Mouse (Mus musculus) neural tube, embryonic 15.5 days (tissue): ENCODE results near the gene Gm20390. TPM values are rescaled to one million over a fixed set of nuclear protein-coding genes. Genes with fewer than 3 reads are reported as not detected.

Experiments
- ATAC-seq: fragments of 200-750 bp; cut with Nextera tagmentation; 2 replicates; pipeline ENCODE4 v1.8.0; 2017; ENCODE audit warnings: mild to moderate bottlenecking, moderate TSS enrichment, moderate library complexity; ENCODE audit not compliant: low FRiP score
- H3K27ac ChIP-seq: fragments of 300-500 bp; sonication (generic); replicated peaks from 2 replicates; pipeline ENCODE4 v1.5.1; 2015; ENCODE audit warnings: mild to moderate bottlenecking, inconsistent platforms
- H3K27me3 ChIP-seq: fragments of 300-500 bp; sonication (generic); replicated peaks from 2 replicates; pipeline ENCODE4 v1.6.1; 2015; ENCODE audit warnings: inconsistent platforms
- H3K36me3 ChIP-seq: fragments of 300-500 bp; sonication (generic); 2 replicates; pipeline ENCODE4 v1.6.1; 2015; ENCODE audit warnings: inconsistent platforms
- H3K4me1 ChIP-seq: fragments of 300-500 bp; sonication (generic); 2 replicates; pipeline ENCODE4 v1.6.1; 2015; ENCODE audit warnings: inconsistent platforms
- H3K4me2 ChIP-seq: fragments of 300-500 bp; sonication (generic); 2 replicates; pipeline ENCODE4 v1.6.1; 2015; ENCODE audit warnings: inconsistent platforms, mild to moderate bottlenecking, moderate library complexity
- H3K4me3 ChIP-seq: fragments of 300-500 bp; sonication (generic); replicated peaks from 2 replicates; pipeline ENCODE4 v1.5.1; 2015; ENCODE audit warnings: mild to moderate bottlenecking, inconsistent platforms
- H3K9ac ChIP-seq: fragments of 300-500 bp; sonication (generic); replicated peaks from 2 replicates; pipeline ENCODE4 v1.6.1; 2015; ENCODE audit warnings: mild to moderate bottlenecking, inconsistent platforms
- H3K9me3 ChIP-seq: fragments of 300-500 bp; sonication (generic); replicated peaks from 2 replicates; pipeline ENCODE4 v1.6.1; 2016; ENCODE audit warnings: inconsistent platforms
- WGBS: fragments of 180-500 bp; shearing (Covaris S2); methylation state at CpG from one replicate; pipeline ENCODE4 v1.1.7; 2015; ENCODE audit warnings: mixed read lengths; 5-methylcytosine and 5-hydroxymethylcytosine counted together
- polyA plus RNA-seq: library from polyadenylated mRNA; unstranded; fragments of >200 nt; fragmentation: Nextera tagmentation; extraction: Ambion mirVana; gene quantifications from 2 replicates; pipeline ENCODE4 v1.2.1, GENCODE M21; 2015

Gm20390 gene
- polyA plus RNA-seq, 1 experiment from 2014 or later, result 377 TPM

DNA sequence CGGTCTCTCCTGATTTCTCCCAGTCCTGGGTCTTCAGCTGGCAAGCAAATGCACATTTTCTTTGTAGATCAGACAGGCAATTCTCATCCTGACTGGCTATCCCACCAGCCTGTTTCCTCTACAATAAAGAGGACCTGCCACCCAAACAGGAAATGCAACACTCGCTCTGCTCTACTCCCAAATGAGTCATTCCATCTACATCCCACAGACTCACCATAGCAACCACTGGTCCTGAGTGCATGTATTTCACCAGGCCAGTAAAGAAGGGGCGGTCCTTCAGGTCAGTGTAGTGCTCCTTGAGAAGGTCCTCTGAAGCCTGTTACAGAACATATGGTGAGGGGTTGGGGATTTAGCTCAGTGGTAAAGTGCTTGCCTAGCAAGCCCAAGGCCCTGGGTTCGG is 5.1 kb downstream of the Gm20390 start:
- no peak overlapping the region for H3K4me2 ChIP-seq
- no peaks in the 10 kb centered on the region for H3K9me3 ChIP-seq
- peaks cover 14% of the 10 kb centered on the region for H3K4me1 ChIP-seq
- peaks cover 72% of the 10 kb centered on the region for H3K36me3 ChIP-seq
- H3K27ac ChIP-seq, result no peak overlapping the region
- ATAC-seq, result no peak
- no peak overlapping the region for H3K9ac ChIP-seq
- 75% methylated on average over 4 of the region's 4 CpGs for WGBS
- no peak overlapping the region for H3K4me3 ChIP-seq
- no peaks in the 10 kb centered on the region for H3K27me3 ChIP-seq

DNA sequence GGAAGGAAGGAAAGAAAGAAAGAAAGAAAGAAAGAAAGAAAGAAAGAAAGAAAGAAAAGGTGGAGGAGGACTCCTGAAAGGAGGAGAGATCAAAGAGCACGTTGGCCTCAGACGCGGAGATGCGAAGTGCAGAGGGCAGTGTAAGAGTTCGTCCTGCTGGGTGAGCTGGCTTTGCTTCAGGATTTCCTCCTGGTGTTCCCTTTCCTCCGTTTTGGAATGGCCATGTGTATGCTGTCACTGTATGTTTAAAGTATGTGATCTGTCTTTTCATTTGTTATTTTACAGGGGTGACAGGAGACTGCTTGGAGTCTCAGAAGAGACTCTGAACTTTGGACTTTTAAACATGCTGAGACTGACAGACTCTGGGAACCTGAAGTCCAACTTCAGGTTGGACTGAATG is 6.6 kb downstream of the Gm20390 start:
- Histone ChIP-seq H3K4me2 (no peak overlapping the region), H3K27ac (no peak overlapping the region), H3K4me1 (peaks cover 7% of the 10 kb centered on the region), H3K36me3 (peaks cover 76% of the 10 kb centered on the region), H3K9me3 (no peaks in the 10 kb centered on the region), H3K9ac (no peak overlapping the region), H3K27me3 (no peaks in the 10 kb centered on the region), H3K4me3 (no peak overlapping the region)
- 92% methylated on average over 6 of the region's 6 CpGs for WGBS
- ATAC-seq, result no peak

DNA sequence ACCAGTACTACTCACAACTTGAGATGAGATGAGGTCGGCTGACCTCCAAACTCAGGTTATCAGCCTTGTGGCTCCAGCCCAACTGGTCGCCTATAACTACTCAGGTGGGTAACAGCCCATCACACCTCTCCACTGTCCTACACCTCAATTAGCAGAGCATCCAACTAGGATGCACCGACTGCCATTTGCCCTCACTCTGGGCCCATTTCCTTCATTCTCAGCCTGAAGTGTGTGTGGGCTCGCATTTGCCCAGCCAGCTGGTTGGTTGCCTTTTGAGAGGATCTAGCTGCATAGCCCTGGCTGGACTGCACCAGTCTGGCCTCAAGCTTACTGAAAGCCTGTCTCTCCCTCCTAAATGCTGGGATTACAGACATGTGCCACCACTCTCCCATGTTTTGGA is 10.3 kb downstream of the Gm20390 start:
- Histone ChIP-seq H3K9ac (no peak overlapping the region), H3K4me1 (peaks cover 27% of the 10 kb centered on the region), H3K36me3 (peaks cover 49% of the 10 kb centered on the region), H3K27ac (no peak overlapping the region), H3K4me2 (no peak overlapping the region), H3K27me3 (no peaks in the 10 kb centered on the region), H3K9me3 (no peaks in the 10 kb centered on the region), H3K4me3 (no peak overlapping the region)
- 84% methylated on average over 4 of the region's 4 CpGs for WGBS
- no peak for ATAC-seq

DNA sequence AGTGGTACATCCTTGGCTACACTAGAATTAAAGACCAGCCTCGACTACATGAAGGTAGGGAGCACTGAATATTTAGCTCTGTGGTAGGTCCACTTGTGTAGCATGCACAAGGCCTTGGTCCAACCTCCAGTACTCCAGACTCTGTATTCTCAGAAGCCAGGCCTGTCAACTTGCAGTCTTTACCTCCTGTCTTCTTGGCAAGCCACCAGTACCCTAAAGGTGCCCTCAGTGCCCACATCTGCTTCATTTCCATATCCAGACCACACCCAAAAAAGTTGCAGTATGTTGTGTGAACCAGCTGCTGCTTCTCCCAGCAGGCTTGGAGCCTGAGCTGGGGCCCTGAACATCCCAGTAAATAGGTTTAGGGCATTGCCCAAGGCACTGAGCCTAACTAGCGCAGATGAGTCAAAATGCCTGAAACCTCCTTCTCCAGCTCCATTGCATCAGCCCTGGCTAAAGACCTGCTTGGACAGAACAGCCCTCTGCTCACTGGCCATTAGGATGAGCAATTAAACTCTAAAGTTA is 11.0 kb downstream of the Gm20390 start:
- Histone ChIP-seq H3K9me3 (no peaks in the 10 kb centered on the region), H3K36me3 (peaks cover 47% of the 10 kb centered on the region), H3K27me3 (no peaks in the 10 kb centered on the region), H3K4me2 (no peak overlapping the region), H3K9ac (no peak overlapping the region), H3K27ac (no peak overlapping the region), H3K4me1 (peaks cover 34% of the 10 kb centered on the region), H3K4me3 (no peak overlapping the region)
- ATAC-seq, result no peak
- 86% methylated on average over 2 of the region's 2 CpGs for WGBS

DNA sequence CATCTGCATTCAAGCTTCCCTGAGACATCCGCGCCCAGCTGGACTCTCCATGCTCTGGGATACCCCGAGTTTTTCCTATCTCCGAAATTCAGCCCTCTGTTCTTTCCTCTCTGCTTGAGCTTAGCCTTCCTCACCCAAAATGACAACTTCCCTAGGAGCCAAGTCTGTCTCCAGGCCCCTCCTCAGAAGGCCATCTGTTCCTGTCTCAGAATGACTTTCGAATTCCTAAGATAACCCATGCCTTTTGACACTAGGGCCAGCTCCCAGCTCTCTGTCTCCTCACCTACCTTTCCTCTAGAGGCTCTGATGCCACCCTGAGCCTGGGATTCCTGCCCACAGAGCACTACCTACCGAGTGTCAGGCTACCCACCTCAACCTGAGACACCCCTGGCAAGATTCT is 11.9 kb downstream of the Gm20390 start, which contains the start of gene Nme2:
Gene Nme2, minus strand, starts transcription at position 101 of the 400 bp plus-strand sequence.
- 0 out of 2 replicates have a peak, but pooled peaks have one; percentile 30 for ATAC-seq
- H3K4me1 ChIP-seq, result peaks cover 38% of the 10 kb centered on the region
- no peaks in the 10 kb centered on the region for H3K27me3 ChIP-seq
- peak within 1 kb of the TSS; percentile 69 for H3K9ac ChIP-seq
- peaks cover 45% of the 10 kb centered on the region for H3K36me3 ChIP-seq
- H3K4me3 ChIP-seq, result peak within 1 kb of the TSS; percentile 61
- 5% methylated on average over 6 of the region's 6 CpGs for WGBS
- peak within 1 kb of the TSS; percentile 95 for H3K4me2 ChIP-seq
- no peaks in the 10 kb centered on the region for H3K9me3 ChIP-seq
- H3K27ac ChIP-seq, result peak within 1 kb of the TSS; percentile 86

DNA sequence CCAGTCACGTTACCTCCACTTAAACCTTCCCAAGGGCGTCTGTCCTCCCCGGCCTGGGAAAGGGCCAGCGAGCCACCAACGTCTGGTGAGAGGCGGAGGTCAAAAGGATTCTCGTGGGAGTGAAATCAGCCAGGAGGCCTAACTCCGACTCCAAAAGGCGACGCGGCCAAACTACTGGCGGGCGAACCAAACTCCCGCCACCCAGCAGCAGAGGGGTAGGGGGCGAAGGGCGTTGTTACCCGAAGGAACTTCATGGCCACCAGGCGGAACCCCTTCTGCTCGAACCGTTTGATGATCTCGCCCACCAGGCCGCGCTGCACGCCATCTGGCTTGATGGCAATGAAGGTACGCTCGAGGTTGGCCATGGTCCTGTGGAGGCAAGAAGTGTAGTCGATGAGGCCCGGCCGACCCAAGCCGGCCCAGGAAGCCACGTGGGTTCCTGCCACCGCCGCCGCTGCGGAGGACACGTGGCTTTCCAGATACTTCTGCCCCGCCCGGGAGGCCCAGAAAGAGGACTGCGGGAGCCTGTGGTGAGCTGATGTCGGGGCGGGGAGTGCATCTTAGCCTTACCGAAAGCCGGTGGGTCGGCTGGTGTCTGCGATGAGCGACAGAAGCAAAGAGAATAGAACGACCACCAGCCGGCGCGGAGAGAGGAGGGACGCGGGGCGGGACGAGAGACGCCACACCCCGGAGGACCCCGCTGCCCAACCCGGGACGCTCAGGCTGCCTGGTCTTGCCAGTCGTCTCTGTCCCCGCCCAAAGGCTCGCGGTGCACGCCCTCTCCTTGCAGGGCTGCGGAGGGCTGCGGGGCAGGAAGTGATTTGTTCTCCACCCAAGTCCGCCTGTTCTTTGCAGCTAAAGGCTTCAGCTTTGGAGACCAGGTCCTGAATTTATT is 12.6 kb downstream of the Gm20390 start:
- H3K36me3 ChIP-seq, result peaks cover 45% of the 10 kb centered on the region
- H3K4me2 ChIP-seq, result peak overlapping the region; percentile 95
- no peaks in the 10 kb centered on the region for H3K9me3 ChIP-seq
- H3K4me1 ChIP-seq, result peaks cover 38% of the 10 kb centered on the region
- H3K9ac ChIP-seq, result peak overlapping the region; percentile 69
- WGBS, result under 1% methylated on average over 54 of the region's 67 CpGs
- peak; percentile 97 for ATAC-seq
- H3K4me3 ChIP-seq, result peak overlapping the region; percentile 61
- peak overlapping the region; percentile 86 for H3K27ac ChIP-seq
- H3K27me3 ChIP-seq, result no peaks in the 10 kb centered on the region

DNA sequence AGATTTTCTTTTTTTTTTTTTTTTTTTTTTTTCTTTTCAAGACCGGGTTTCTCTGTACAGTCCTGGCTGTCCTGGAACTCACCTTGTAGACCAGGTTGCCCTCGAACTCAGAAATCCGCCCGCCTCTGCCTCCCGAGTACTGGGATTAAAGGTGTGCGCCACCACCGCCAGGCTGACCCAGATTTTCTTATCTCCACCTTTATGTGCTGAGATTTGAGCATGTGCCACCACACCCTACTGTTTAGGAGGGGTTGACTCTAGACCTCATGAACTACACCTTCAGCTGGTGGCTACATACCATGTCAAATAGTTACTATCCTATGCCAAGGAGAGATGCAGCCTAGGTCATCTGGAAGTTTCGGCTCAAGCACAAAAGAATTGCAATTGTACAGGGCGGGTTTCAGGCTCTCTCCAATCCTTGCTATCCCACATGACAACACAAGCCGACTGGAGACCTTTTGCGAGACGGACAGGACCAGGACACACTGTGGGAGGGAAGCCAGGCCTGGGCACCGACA is 13.3 kb downstream of the Gm20390 start:
- Histone ChIP-seq H3K27ac (peak overlapping the region; percentile 86), H3K4me2 (peak overlapping the region; percentile 95), H3K9me3 (no peaks in the 10 kb centered on the region), H3K36me3 (peaks cover 43% of the 10 kb centered on the region), H3K9ac (peak overlapping the region; percentile 69), H3K27me3 (no peaks in the 10 kb centered on the region), H3K4me3 (peak overlapping the region; percentile 61), H3K4me1 (peaks cover 38% of the 10 kb centered on the region)
- 45% methylated on average over 13 of the region's 13 CpGs for WGBS
- ATAC-seq, result peak; percentile 39

DNA sequence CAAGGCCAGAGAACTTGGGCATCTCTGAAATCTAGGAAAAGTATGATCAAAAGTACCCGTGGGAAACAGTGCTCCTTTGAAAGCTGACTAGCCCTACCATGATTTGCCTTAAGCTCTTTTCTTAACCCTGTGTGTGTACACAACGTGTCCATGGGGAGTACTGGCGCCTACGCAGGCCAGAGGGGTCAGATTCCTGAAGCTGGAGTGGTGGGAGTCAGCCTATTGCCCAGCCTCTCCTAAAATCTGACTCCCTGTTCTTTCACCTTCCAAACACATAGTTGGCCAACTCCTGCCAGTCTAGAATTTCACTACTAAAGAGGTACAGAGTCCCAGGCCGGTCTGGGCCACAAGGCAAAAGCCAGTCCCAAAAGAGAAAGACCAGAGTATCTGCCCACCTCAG is 15.7 kb downstream of the Gm20390 start:
- Histone ChIP-seq H3K27ac (no peak overlapping the region), H3K4me3 (no peak overlapping the region), H3K4me2 (no peak overlapping the region), H3K36me3 (peaks cover 34% of the 10 kb centered on the region), H3K9ac (no peak overlapping the region), H3K4me1 (peaks cover 38% of the 10 kb centered on the region), H3K9me3 (no peaks in the 10 kb centered on the region), H3K27me3 (no peaks in the 10 kb centered on the region)
- WGBS, result 90% methylated on average over 5 of the region's 5 CpGs
- ATAC-seq, result no peak

DNA sequence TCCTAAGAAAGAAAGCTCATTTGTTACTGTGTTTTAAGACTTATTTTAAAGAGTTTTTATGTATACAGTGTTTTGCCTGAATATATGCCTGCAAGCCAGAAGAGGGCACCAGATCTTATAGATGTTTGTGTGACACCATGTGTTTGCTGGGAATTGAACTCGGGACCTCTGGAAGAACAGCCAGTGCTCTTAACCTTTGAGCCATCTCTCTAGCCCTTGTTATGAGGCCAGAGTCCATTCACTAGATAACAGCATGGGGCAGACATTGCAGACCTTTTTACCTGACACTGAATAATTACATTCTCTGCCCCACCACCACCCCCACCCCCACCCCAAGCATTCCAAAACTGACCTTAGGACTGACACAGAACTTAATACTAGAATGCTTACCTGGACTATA is 18.0 kb downstream of the Gm20390 start:
- Histone ChIP-seq H3K36me3 (peaks cover 40% of the 10 kb centered on the region), H3K27ac (no peak overlapping the region), H3K4me1 (peaks cover 27% of the 10 kb centered on the region), H3K27me3 (no peaks in the 10 kb centered on the region), H3K9ac (no peak overlapping the region), H3K4me2 (no peak overlapping the region), H3K4me3 (no peak overlapping the region), H3K9me3 (no peaks in the 10 kb centered on the region)
- WGBS, result 100% methylated on average over 1 of the region's 1 CpGs
- no peak for ATAC-seq

DNA sequence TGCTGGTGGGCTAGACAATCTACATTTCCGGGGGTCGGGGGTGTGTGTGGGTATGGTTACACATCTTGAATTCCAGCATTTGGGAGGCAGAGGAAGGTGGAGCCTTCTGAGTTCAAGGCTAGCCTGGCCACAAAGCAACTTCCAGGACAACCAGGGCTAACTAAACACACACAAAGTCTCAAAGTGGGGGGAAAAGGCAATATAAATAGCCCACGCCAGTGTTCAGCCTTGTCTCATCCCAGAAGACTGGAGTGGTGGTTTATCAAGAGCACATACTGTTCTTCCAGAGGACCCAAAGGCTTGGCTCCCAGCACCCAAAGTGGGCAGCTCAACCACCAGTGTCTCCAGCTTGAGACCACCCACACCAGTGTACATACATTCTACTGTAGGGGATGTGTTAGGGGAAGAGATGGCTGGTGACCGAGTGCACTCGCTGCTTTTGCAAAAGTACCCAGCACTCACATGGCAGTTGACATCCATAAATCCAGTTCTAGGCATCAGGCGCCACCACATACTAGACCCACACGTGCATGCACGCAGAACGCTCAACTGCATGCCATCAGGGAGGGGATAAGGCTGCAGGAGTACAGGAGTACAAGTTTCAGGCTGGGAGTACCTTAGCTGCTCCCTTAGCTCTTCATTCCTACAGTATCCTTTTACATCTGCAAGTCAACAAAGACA is 19.1 kb downstream of the Gm20390 start:
- H3K9me3 ChIP-seq, result no peaks in the 10 kb centered on the region
- 91% methylated on average over 9 of the region's 9 CpGs for WGBS
- peaks cover 40% of the 10 kb centered on the region for H3K36me3 ChIP-seq
- H3K4me3 ChIP-seq, result no peak overlapping the region
- no peaks in the 10 kb centered on the region for H3K27me3 ChIP-seq
- peaks cover 20% of the 10 kb centered on the region for H3K4me1 ChIP-seq
- no peak overlapping the region for H3K27ac ChIP-seq
- no peak overlapping the region for H3K4me2 ChIP-seq
- no peak for ATAC-seq
- H3K9ac ChIP-seq, result no peak overlapping the region

DNA sequence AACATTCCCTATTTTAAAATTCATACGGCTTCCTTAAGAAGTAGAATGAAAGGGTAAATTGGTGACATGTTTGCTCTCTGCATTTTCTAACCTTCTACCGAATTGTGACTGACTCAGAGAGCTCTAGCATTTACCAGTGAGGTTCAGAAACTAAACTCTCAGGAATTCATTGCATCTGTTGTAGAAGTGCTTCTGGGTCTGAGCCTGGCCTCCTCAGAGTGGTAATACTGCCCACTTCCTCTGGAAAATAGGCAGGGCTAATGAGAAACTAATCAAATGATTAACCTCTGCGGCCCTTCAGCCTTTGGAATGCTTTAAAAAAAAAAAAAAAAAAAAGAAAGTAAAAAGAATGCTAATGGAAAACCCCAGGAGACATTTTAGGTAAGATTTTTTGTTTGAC is 23.1 kb downstream of the Gm20390 start:
- Histone ChIP-seq H3K4me2 (no peak overlapping the region), H3K9me3 (no peaks in the 10 kb centered on the region), H3K9ac (no peak overlapping the region), H3K4me3 (no peak overlapping the region), H3K36me3 (peaks cover 26% of the 10 kb centered on the region), H3K4me1 (no peaks in the 10 kb centered on the region), H3K27ac (no peak overlapping the region), H3K27me3 (no peaks in the 10 kb centered on the region)
- ATAC-seq, result no peak
- WGBS, result 73% methylated on average over 3 of the region's 3 CpGs
